15 mouse cellular contexts compared by ENCODE assay signal in the genomic region with DNA sequence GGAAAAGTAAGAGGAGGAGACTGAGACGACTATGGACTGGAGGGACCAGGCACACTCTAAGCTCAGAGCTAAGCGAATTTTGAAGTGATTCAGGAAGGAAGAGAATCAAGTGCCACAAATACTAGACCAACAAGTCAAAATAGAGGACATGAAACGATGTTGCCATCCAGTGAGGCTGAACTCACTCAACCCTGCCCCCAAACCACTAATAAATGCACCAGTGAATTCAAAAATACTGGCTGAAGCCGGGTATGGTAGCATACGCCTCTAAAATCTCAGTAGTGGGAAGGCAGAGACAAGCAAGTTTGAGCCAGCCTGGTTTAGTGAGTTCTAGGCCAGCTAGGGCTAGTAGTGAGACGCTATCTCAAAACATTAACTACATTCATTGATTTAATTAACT.
"Had no signal": no experiment of that assay in that cellular context is flagged by ENCODE, and none has a peak within 500 bp of the region (broad histone marks: within the 10 kb centered on the region; RNA-seq: fewer than 3 reads in every experiment).

No protein-coding gene starts in this region.

- H3K27me3 ChIP-seq: intestine, embryonic 15.5 days; limb, embryonic 12.5 days; neural tube, embryonic 12.5 days had no signal

- H3K9me3 ChIP-seq: intestine, embryonic 15.5 days; limb, embryonic 12.5 days; midbrain, embryonic 10.5 days; neural tube, embryonic 12.5 days had no signal

- H3K4me1 ChIP-seq: midbrain, embryonic 10.5 days; neural tube, embryonic 12.5 days had no signal

- H3K4me2 ChIP-seq: intestine, embryonic 15.5 days; limb, embryonic 12.5 days; lung, embryonic 14.5 days; neural tube, embryonic 12.5 days had no signal

- DNase-seq: kidney, adult 18-20 months; kidney, postnatal 25 days; layer of hippocampus, adult 9-11 months; layer of hippocampus, postnatal 36 days; lung, embryonic 14.5 days; lung, postnatal 10 days; lung, postnatal 4 days; midbrain, embryonic 14.5 days; retina, postnatal 1 day; right cerebral cortex, postnatal 14 days had no signal

- H3K27ac ChIP-seq: intestine, embryonic 15.5 days; limb, embryonic 12.5 days; midbrain, embryonic 10.5 days; neural tube, embryonic 12.5 days had no signal

- H3K36me3 ChIP-seq: limb, embryonic 12.5 days; midbrain, embryonic 10.5 days; neural tube, embryonic 12.5 days had no signal

- H3K9ac ChIP-seq: intestine, embryonic 15.5 days; limb, embryonic 12.5 days; lung, embryonic 14.5 days; neural tube, embryonic 12.5 days had no signal

- H3K4me3 ChIP-seq: intestine, embryonic 15.5 days; limb, embryonic 12.5 days; midbrain, embryonic 10.5 days; myocyte; neural tube, embryonic 12.5 days had no signal
